Mouse (Mus musculus): ENCODE measurements at regions not wholly inside any gene's neighbourhood (a gene's known extent, or its start where the extent isn't known, plus 50 kb on each side); places are given as distances from the start of the nearest gene placed in this dataset.

- H3K36me3 ChIP-seq (ENCODE audit: control insufficient read depth, insufficient read depth): no peaks in the 10 kb centered on the region
- no peak overlapping the region for H3ac ChIP-seq (ENCODE audit: control insufficient read depth, insufficient read length)
- H3K27me3 ChIP-seq (ENCODE audit: control insufficient read depth, insufficient read depth, insufficient read length): no peaks in the 10 kb centered on the region
- TF ChIP-seq MYOG (IDR thresholded peaks at IDR 0.05; ENCODE audit: control insufficient read depth in 1 of 3, insufficient read depth in 1 of 3, insufficient read length in 2 of 3, low read depth in 2 of 3) (no peak), E2F4 (IDR thresholded peaks at IDR 0.05; ENCODE audit: insufficient read depth) (no peak), USF1 (IDR thresholded peaks at IDR 0.05; ENCODE audit: low read depth) (no peak), SRF (IDR thresholded peaks at IDR 0.05; ENCODE audit: control insufficient read depth, insufficient read length, low read depth) (no peak), TCF12 (IDR thresholded peaks at IDR 0.05; ENCODE audit: insufficient read depth, poor library complexity, severe bottlenecking) (no peak)
- no peak overlapping the region for H3K4me2 ChIP-seq (ENCODE audit: low read depth)
- H3K79me2 ChIP-seq (ENCODE audit: control insufficient read depth, insufficient read depth): no peaks in the 10 kb centered on the region
- H3K4me3 ChIP-seq: no peak overlapping the region
Measured at GRCm38 (mm10) chr9:59128023-59128422, 91.8 kb upstream of the Neo1 start.

DNA sequence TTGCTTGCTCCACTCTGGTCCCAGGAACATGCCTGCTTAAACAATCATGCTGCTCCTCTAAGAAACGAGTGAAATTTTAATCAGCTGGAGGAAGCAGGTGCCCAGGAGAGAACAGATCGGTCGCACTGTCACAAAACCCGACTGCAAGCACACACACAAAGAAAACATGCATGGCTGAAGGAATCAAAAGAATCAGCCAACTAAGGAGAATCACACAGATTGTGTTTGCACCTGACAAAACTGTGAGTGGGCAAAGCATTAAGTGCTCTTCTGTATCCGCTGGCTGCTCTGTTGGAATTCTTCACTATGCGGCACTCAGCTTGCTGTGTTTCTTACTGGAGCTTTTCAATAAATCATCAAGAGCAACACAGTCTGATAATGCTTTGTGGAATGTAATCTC is 89.6 kb upstream of the Neo1 start:
- Histone ChIP-seq H3K79me2 (ENCODE audit: control insufficient read depth, insufficient read depth) (no peaks in the 10 kb centered on the region), H3K27me3 (ENCODE audit: control insufficient read depth, insufficient read depth, insufficient read length) (no peaks in the 10 kb centered on the region), H3ac (ENCODE audit: control insufficient read depth, insufficient read length) (no peak overlapping the region), H3K4me3 (no peak overlapping the region), H3K4me2 (ENCODE audit: low read depth) (no peak overlapping the region), H3K36me3 (ENCODE audit: control insufficient read depth, insufficient read depth) (no peaks in the 10 kb centered on the region)
- TF ChIP-seq CEBPB (IDR thresholded peaks at IDR 0.05; ENCODE audit: insufficient read depth, poor library complexity, severe bottlenecking): no peak
- no peak for TF ChIP-seq MYOG (IDR thresholded peaks at IDR 0.05; ENCODE audit: control insufficient read depth in 1 of 3, insufficient read depth in 1 of 3, insufficient read length in 2 of 3, low read depth in 2 of 3)
- TF ChIP-seq MAX (IDR thresholded peaks at IDR 0.05; ENCODE audit: low read depth): no peak
- TF ChIP-seq TCF3 (IDR thresholded peaks at IDR 0.05; ENCODE audit: insufficient read length, low read depth): no peak
- TF ChIP-seq REST (IDR thresholded peaks at IDR 0.05; ENCODE audit: insufficient read depth, insufficient read length): no peak
- no peak for TF ChIP-seq SRF (IDR thresholded peaks at IDR 0.05; ENCODE audit: control insufficient read depth, insufficient read length, low read depth)
- TF ChIP-seq TCF12 (IDR thresholded peaks at IDR 0.05; ENCODE audit: insufficient read depth, poor library complexity, severe bottlenecking): no peak
- TF ChIP-seq USF1 (IDR thresholded peaks at IDR 0.05; ENCODE audit: low read depth): no peak
- no peak for TF ChIP-seq POLR2AphosphoS2 (IDR thresholded peaks at IDR 0.05; ENCODE audit: insufficient read length, low read depth)
- no peak for TF ChIP-seq MYOD1 (IDR thresholded peaks at IDR 0.05; ENCODE audit: control insufficient read depth in 1 of 3, insufficient read length in 2 of 3, low read depth in 2 of 3)
- TF ChIP-seq E2F4 (IDR thresholded peaks at IDR 0.05; ENCODE audit: insufficient read depth): no peak
- no peak for TF ChIP-seq POLR2A (IDR thresholded peaks at IDR 0.05; ENCODE audit: insufficient read length, low read depth)

GRCm38 (mm10) chr9:59116561-59116960 is 80.3 kb upstream of the Neo1 start:
- Histone ChIP-seq H3ac (ENCODE audit: control insufficient read depth, insufficient read length) (no peak overlapping the region), H3K79me2 (ENCODE audit: control insufficient read depth, insufficient read depth) (no peaks in the 10 kb centered on the region), H3K27me3 (ENCODE audit: control insufficient read depth, insufficient read depth, insufficient read length) (no peaks in the 10 kb centered on the region), H3K4me2 (ENCODE audit: low read depth) (no peak overlapping the region), H3K4me3 (no peak overlapping the region), H3K36me3 (ENCODE audit: control insufficient read depth, insufficient read depth) (no peaks in the 10 kb centered on the region)
- no peak for TF ChIP-seq REST (IDR thresholded peaks at IDR 0.05; ENCODE audit: insufficient read depth, insufficient read length)
- TF ChIP-seq USF1 (IDR thresholded peaks at IDR 0.05; ENCODE audit: low read depth): no peak
- TF ChIP-seq MYOD1 (IDR thresholded peaks at IDR 0.05; ENCODE audit: control insufficient read depth in 1 of 3, insufficient read length in 2 of 3, low read depth in 2 of 3): no peak
- TF ChIP-seq MAX (IDR thresholded peaks at IDR 0.05; ENCODE audit: low read depth): no peak
- TF ChIP-seq E2F4 (IDR thresholded peaks at IDR 0.05; ENCODE audit: insufficient read depth): no peak
- no peak for TF ChIP-seq TCF12 (IDR thresholded peaks at IDR 0.05; ENCODE audit: insufficient read depth, poor library complexity, severe bottlenecking)
- no peak for TF ChIP-seq POLR2A (IDR thresholded peaks at IDR 0.05; ENCODE audit: insufficient read length, low read depth)
- TF ChIP-seq SRF (IDR thresholded peaks at IDR 0.05; ENCODE audit: control insufficient read depth, insufficient read length, low read depth): no peak
- TF ChIP-seq CEBPB (IDR thresholded peaks at IDR 0.05; ENCODE audit: insufficient read depth, poor library complexity, severe bottlenecking): no peak
- TF ChIP-seq POLR2AphosphoS2 (IDR thresholded peaks at IDR 0.05; ENCODE audit: insufficient read length, low read depth): no peak
- TF ChIP-seq TCF3 (IDR thresholded peaks at IDR 0.05; ENCODE audit: insufficient read length, low read depth): no peak

DNA sequence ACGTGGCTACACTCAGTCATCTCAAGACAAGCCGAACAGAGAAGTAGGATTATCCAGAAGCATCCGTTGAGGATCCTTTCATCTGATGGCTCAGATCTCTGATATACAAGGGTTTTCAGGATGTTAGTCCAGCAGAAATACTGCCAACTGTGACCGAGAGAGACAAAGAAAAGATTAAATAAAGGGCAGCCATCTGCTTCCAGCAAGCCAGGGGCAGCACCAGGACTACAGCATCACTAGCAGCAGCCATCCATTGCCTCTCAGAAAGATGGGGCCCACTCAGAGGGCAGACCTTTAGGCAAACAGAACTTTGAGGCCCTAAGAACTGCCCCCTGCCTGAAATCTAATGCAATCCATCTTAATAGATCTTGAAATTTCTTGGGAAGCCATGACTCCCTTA is 77.6 kb upstream of the Neo1 start:
- Histone ChIP-seq H3ac (ENCODE audit: control insufficient read depth, insufficient read length) (no peak overlapping the region), H3K4me2 (ENCODE audit: low read depth) (no peak overlapping the region), H3K36me3 (ENCODE audit: control insufficient read depth, insufficient read depth) (no peaks in the 10 kb centered on the region), H3K79me2 (ENCODE audit: control insufficient read depth, insufficient read depth) (no peaks in the 10 kb centered on the region), H3K4me3 (no peak overlapping the region), H3K27me3 (ENCODE audit: control insufficient read depth, insufficient read depth, insufficient read length) (no peaks in the 10 kb centered on the region)
- no peak for TF ChIP-seq MYOD1 (IDR thresholded peaks at IDR 0.05; ENCODE audit: control insufficient read depth in 1 of 3, insufficient read length in 2 of 3, low read depth in 2 of 3)
- no peak for TF ChIP-seq REST (IDR thresholded peaks at IDR 0.05; ENCODE audit: insufficient read depth, insufficient read length)

DNA sequence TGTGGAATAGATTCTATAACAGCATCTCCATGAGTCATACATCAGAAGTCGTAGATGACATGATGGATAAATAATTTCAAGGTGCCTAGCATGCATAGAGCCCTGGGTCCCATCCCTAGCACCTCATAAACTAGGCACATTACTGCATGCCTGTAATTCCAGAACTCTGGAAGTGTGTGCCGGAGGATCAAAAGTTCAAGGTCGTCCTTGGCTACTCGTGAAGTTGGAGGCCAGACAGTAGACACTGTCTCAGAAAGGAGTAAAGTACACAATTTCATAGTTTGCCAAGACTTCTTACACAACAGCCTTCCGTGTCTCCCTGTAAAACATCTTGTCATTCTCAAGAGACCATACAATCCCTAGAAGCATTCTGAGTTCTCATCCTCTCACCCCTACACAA is 63.5 kb upstream of the Neo1 start:
- H3K36me3 ChIP-seq (ENCODE audit: control insufficient read depth, insufficient read depth): no peaks in the 10 kb centered on the region
- H3K79me2 ChIP-seq (ENCODE audit: control insufficient read depth, insufficient read depth): no peaks in the 10 kb centered on the region
- no peaks in the 10 kb centered on the region for H3K27me3 ChIP-seq (ENCODE audit: control insufficient read depth, insufficient read depth, insufficient read length)
- no peak for TF ChIP-seq MYOD1 (IDR thresholded peaks at IDR 0.05; ENCODE audit: control insufficient read depth in 1 of 3, insufficient read length in 2 of 3, low read depth in 2 of 3)
- no peak overlapping the region for H3ac ChIP-seq (ENCODE audit: control insufficient read depth, insufficient read length)
- no peak overlapping the region for H3K4me3 ChIP-seq
- H3K4me2 ChIP-seq (ENCODE audit: low read depth): no peak overlapping the region

- no peaks in the 10 kb centered on the region for H3K36me3 ChIP-seq (ENCODE audit: control insufficient read depth, insufficient read depth)
- TF ChIP-seq E2F4 (IDR thresholded peaks at IDR 0.05; ENCODE audit: insufficient read depth) (no peak), TCF3 (IDR thresholded peaks at IDR 0.05; ENCODE audit: insufficient read length, low read depth) (no peak), CEBPB (IDR thresholded peaks at IDR 0.05; ENCODE audit: insufficient read depth, poor library complexity, severe bottlenecking) (no peak), TCF12 (IDR thresholded peaks at IDR 0.05; ENCODE audit: insufficient read depth, poor library complexity, severe bottlenecking) (no peak)
- no peaks in the 10 kb centered on the region for H3K27me3 ChIP-seq (ENCODE audit: control insufficient read depth, insufficient read depth, insufficient read length)
- no peak overlapping the region for H3K4me2 ChIP-seq (ENCODE audit: low read depth)
- no peak overlapping the region for H3ac ChIP-seq (ENCODE audit: control insufficient read depth, insufficient read length)
- H3K4me3 ChIP-seq: no peak overlapping the region
- no peaks in the 10 kb centered on the region for H3K79me2 ChIP-seq (ENCODE audit: control insufficient read depth, insufficient read depth)
Measured at GRCm38 (mm10) chr9:59097564-59097963, 61.3 kb upstream of the Neo1 start.

Data from myocyte (in vitro differentiated cells).